In genomic region chr3:129504928-129505327, GRCm38 (mm10) we compare ENCODE assay signal across 15 mouse cellular contexts.
"Had no signal": no experiment of that assay in that cellular context is flagged by ENCODE, and none has a peak within 500 bp of the region (broad histone marks: within the 10 kb centered on the region; RNA-seq: fewer than 3 reads in every experiment).

No protein-coding gene starts in this region.

- H3K36me3 ChIP-seq: hindbrain, embryonic 15.5 days; limb, embryonic 10.5 days; liver, embryonic 13.5 days; lung, embryonic 15.5 days; midbrain, embryonic 15.5 days; neural tube, embryonic 12.5 days had no signal

- H3K27me3 ChIP-seq: hindbrain, embryonic 15.5 days; liver, embryonic 13.5 days; lung, embryonic 15.5 days; midbrain, embryonic 15.5 days; neural tube, embryonic 12.5 days had no signal

- H3K4me1 ChIP-seq: hindbrain, embryonic 15.5 days; liver, embryonic 13.5 days; megakaryocyte, embryonic 14.5 days; midbrain, embryonic 15.5 days; neural tube, embryonic 12.5 days had no signal

- H3K4me3 ChIP-seq: hindbrain, embryonic 15.5 days; left cerebral cortex, adult 2 months; limb, embryonic 10.5 days; liver, embryonic 13.5 days; lung, embryonic 15.5 days; megakaryocyte, embryonic 14.5 days; midbrain, embryonic 15.5 days; neural tube, embryonic 12.5 days had no signal

- H3K9ac ChIP-seq: hindbrain, embryonic 15.5 days; liver, embryonic 13.5 days; liver, postnatal 0 days; lung, embryonic 15.5 days; midbrain, embryonic 15.5 days; neural tube, embryonic 12.5 days had no signal

- ATAC-seq: inflammation-experienced regulatory T-cells, adult 6 months; liver, postnatal 0 days; midbrain, embryonic 15.5 days had no signal

- H3K27ac ChIP-seq: hindbrain, embryonic 15.5 days; left cerebral cortex, adult 2 months; limb, embryonic 10.5 days; liver, embryonic 13.5 days; lung, embryonic 15.5 days; macrophage; midbrain, embryonic 15.5 days; neural tube, embryonic 12.5 days had no signal

- H3K9me3 ChIP-seq: hindbrain, embryonic 15.5 days; limb, embryonic 10.5 days; liver, embryonic 13.5 days; lung, embryonic 15.5 days; midbrain, embryonic 15.5 days; neural tube, embryonic 12.5 days had no signal

- H3K4me2 ChIP-seq: hindbrain, embryonic 15.5 days; liver, embryonic 13.5 days; lung, embryonic 15.5 days; midbrain, embryonic 11.5 days; midbrain, embryonic 15.5 days; neural tube, embryonic 12.5 days had no signal

- DNase-seq: liver, embryonic 13.5 days; liver, postnatal 0 days; lung, postnatal 14 days; thymus, adult 18-20 months; thymus, postnatal 14 days had no signal
